ENCODE assay signal across 8 mouse cellular contexts in the genomic region with DNA sequence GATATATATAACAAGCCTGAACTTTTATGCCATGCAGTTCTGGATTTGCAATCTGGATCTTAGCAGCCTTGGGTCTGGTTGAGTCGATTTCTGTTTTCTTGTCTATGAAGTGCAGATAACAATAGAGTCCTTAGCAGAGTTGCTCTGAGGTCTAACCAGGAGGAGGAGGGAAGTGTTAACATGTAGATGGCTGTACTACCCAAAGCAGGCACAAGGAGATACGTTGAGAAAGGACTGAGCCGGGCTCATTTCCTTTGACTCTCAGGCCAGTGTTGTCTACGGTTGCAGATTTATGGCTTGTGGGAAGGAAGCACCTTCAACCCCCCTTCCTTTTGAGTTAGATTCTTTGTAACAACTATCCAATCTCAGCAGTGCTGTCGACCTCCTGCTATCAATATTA. TPM values are rescaled to one million over a fixed set of nuclear protein-coding genes. Genes with fewer than 3 reads are reported as not detected.
DNase-seq lines count a peak whose midpoint lies in the region; ATAC-seq and TF ChIP-seq lines count a peak whose summit lies in the region.

No protein-coding gene starts in this region.

- H3K27ac ChIP-seq in liver, adult 2 months (replicated peaks; ENCODE audit: insufficient read depth, low read depth, low read length), result peak overlapping the region; percentile 90
- no peak overlapping the region for H3K27ac ChIP-seq in brown adipose tissue, adult 24 weeks (replicated peaks; ENCODE audit: low read depth, low read length)
- H3K27ac ChIP-seq in intestine, embryonic 14.5 days (ENCODE audit: low read depth), result no peak overlapping the region
- H3K27ac ChIP-seq in midbrain, embryonic 11.5 days (ENCODE audit: low read depth, low read length), result no peak overlapping the region

- peak overlapping the region; percentile 89 for H3K4me2 ChIP-seq in intestine, embryonic 14.5 days (ENCODE audit: low read length)
- peak overlapping the region; percentile 84; the same call in 1 of the 2 replicates for H3K4me2 ChIP-seq in midbrain, embryonic 11.5 days

- no peaks in the 10 kb centered on the region for H3K36me3 ChIP-seq in liver, adult 2 months (ENCODE audit: control insufficient read depth, insufficient read depth, low read length)
- peaks cover 5% of the 10 kb centered on the region; the same call in 1 of the 2 replicates for H3K36me3 ChIP-seq in intestine, embryonic 14.5 days (ENCODE audit: control insufficient read depth, insufficient read depth, low read length)
- H3K36me3 ChIP-seq in midbrain, embryonic 11.5 days (ENCODE audit: control insufficient read depth, insufficient read depth, low read length), result no peaks in the 10 kb centered on the region

- TF ChIP-seq POLR2A in liver, adult 2 months (IDR thresholded peaks at IDR 0.05; ENCODE audit: extremely low read depth, insufficient read depth, low read length), result no peak

- no peaks in the 10 kb centered on the region for H3K27me3 ChIP-seq in liver, adult 2 months (ENCODE audit: control insufficient read depth, insufficient read depth, low read length)
- H3K27me3 ChIP-seq in intestine, embryonic 14.5 days (replicated peaks; ENCODE audit: control insufficient read depth, insufficient read depth, low read length), result no peaks in the 10 kb centered on the region
- no peaks in the 10 kb centered on the region for H3K27me3 ChIP-seq in midbrain, embryonic 11.5 days (ENCODE audit: control insufficient read depth, insufficient read depth, low read length)

- H3K4me1 ChIP-seq in liver, adult 2 months (ENCODE audit: control insufficient read depth, insufficient read depth, low read length), result peaks cover 11% of the 10 kb centered on the region
- peaks cover 17% of the 10 kb centered on the region for H3K4me1 ChIP-seq in brown adipose tissue, adult 24 weeks (ENCODE audit: control insufficient read depth, insufficient read depth, insufficient read length, low read length)
- H3K4me1 ChIP-seq in intestine, embryonic 14.5 days (replicated peaks; ENCODE audit: control insufficient read depth, insufficient read depth, low read length), result peaks cover 13% of the 10 kb centered on the region
- peaks cover 12% of the 10 kb centered on the region for H3K4me1 ChIP-seq in midbrain, embryonic 11.5 days (ENCODE audit: control insufficient read depth, insufficient read depth, low read length)

- no peaks in the 10 kb centered on the region for H3K9me3 ChIP-seq in intestine, embryonic 14.5 days (ENCODE audit: control insufficient read depth, low read length)
- H3K9me3 ChIP-seq in midbrain, embryonic 11.5 days (ENCODE audit: control insufficient read depth, low read length), result no peaks in the 10 kb centered on the region

- ATAC-seq in intestine, embryonic 14.5 days (replicated peaks; ENCODE audit: low FRiP score, low TSS enrichment, low read depth), result no peak
- no peak for ATAC-seq in midbrain, embryonic 11.5 days (ENCODE audit: low FRiP score)

- DNase-seq in liver, adult 2 months (ENCODE audit: extremely low read depth, low read depth, low spot score), result no peak
- no peak for DNase-seq in liver
- DNase-seq in intestine, embryonic 14.5 days (ENCODE audit: low spot score), result no peak
- DNase-seq in midbrain, embryonic 11.5 days (ENCODE audit: low spot score, missing footprints), result no peak
- DNase-seq in Muller cell, postnatal 12 days (ENCODE audit: inconsistent ontology term), result no peak
- DNase-seq in spleen, postnatal 10 days (ENCODE audit: low spot score in 2 of 2), result no peak
- DNase-seq in right cerebral cortex, postnatal 36 days (ENCODE audit: low spot score in 2 of 2), result no peak

- TF ChIP-seq CTCF in liver, adult 2 months (IDR thresholded peaks at IDR 0.05; ENCODE audit: low read depth, low read length), result peak; percentile 11; the same call in 1 of the 2 replicates

- peak overlapping the region; percentile 92 for H3K4me3 ChIP-seq in liver, adult 2 months (ENCODE audit: insufficient read depth, low read depth, low read length)
- H3K4me3 ChIP-seq in brown adipose tissue, adult 24 weeks (ENCODE audit: insufficient read depth, low read depth, low read length), result peak overlapping the region; percentile 88; the same call in 1 of the 2 replicates
- H3K4me3 ChIP-seq in intestine, embryonic 14.5 days (ENCODE audit: low read depth, low read length), result peak overlapping the region; percentile 99; the same call in 1 of the 2 replicates
- no peak overlapping the region for H3K4me3 ChIP-seq in midbrain, embryonic 11.5 days (ENCODE audit: low read depth, low read length)

- no peak overlapping the region for H3K9ac ChIP-seq in liver, adult 2 months (ENCODE audit: low read depth, low read length)
- no peak overlapping the region for H3K9ac ChIP-seq in intestine, embryonic 14.5 days (ENCODE audit: low read length)
- H3K9ac ChIP-seq in midbrain, embryonic 11.5 days (ENCODE audit: low read length), result no peak overlapping the region

- WGBS in liver, adult 2 months, result 17% methylated on average over 5 of the region's 5 CpGs
- WGBS in intestine, embryonic 14.5 days, result 35% methylated on average over 5 of the region's 5 CpGs
- whole genome bisulfite sequencing in midbrain, embryonic 11.5 days, result 77% methylated on average over 5 of the region's 5 CpGs

- peaks cover 36% of the 10 kb centered on the region; the same call in 1 of the 2 replicates for H3K79me2 ChIP-seq in liver, adult 2 months (ENCODE audit: control insufficient read depth, insufficient read depth, low read length)

RNA-seq across cellular contexts. Expression of gene Arl8b, which starts 1.9 kb away (rescaled TPM):
- total RNA-seq in liver, adult 2 months (2014; rRNA removed), result 24.2 and 27.7 TPM in 2 replicates
- polyA plus RNA-seq in liver, adult 2 months (2012; rRNA removed), result 8.9 and 10.3 TPM in 2 replicates
- polyA plus RNA-seq in brown adipose tissue, adult 24 weeks (2012; ENCODE audit: insufficient read depth, insufficient read length, missing spikeins), result 66.3 and 96.4 TPM in 2 replicates
- polyA plus RNA-seq in intestine, embryonic 14.5 days (2014; fragmentation: Nextera tagmentation; extraction: Ambion mirVana), result 73.6 and 81.7 TPM in 2 replicates
- 84.3 and 94.5 TPM in 2 replicates for polyA plus RNA-seq in midbrain, embryonic 11.5 days (2014; fragmentation: Nextera tagmentation; extraction: Ambion mirVana)

RNA-seq across cellular contexts. Expression of gene Edem1, which starts 43.6 kb away (rescaled TPM):
- 102 and 109 TPM in 2 replicates for total RNA-seq in liver, adult 2 months (2014; rRNA removed)
- 58.3 and 63.1 TPM in 2 replicates for polyA plus RNA-seq in liver, adult 2 months (2012; rRNA removed)
- polyA plus RNA-seq in brown adipose tissue, adult 24 weeks (2012; ENCODE audit: insufficient read depth, insufficient read length, missing spikeins), result 25.6 and 41.9 TPM in 2 replicates
- 29.5 and 37.9 TPM in 2 replicates for polyA plus RNA-seq in intestine, embryonic 14.5 days (2014; fragmentation: Nextera tagmentation; extraction: Ambion mirVana)
- polyA plus RNA-seq in midbrain, embryonic 11.5 days (2014; fragmentation: Nextera tagmentation; extraction: Ambion mirVana), result 20.5 and 21.7 TPM in 2 replicates
